Mouse (Mus musculus) olfactory bulb, adult 2 months (tissue): ENCODE measurements around the gene Abl1.

Experiments
- CTCF ChIP-seq: fragments of 200-500 bp; IDR thresholded peaks from 2 replicates; pipeline ENCODE4 v1.5.1; 2012; ENCODE audit warnings: low read depth, mild to moderate bottlenecking, low read length, moderate library complexity; ENCODE audit not compliant: insufficient read depth
- POLR2A ChIP-seq: fragments of 200-500 bp; IDR thresholded peaks from 2 replicates; pipeline ENCODE4 v1.6.1; 2012; ENCODE audit warnings: mild to moderate bottlenecking, low read depth, low read length, moderate library complexity; ENCODE audit not compliant: insufficient read depth

- peak; percentile 51; the same call in 1 of the 2 replicates for TF ChIP-seq CTCF
- TF ChIP-seq POLR2A: no peak
These were observed 33.2 kb upstream of the Abl1 start for GRCm38 (mm10) chr2:31654854-31655559.
